Mouse (Mus musculus): ENCODE data around the gene Rps15. TPM values are rescaled to one million over a fixed set of nuclear protein-coding genes. Genes with fewer than 3 reads are reported as not detected.

The Rps15 gene
- total RNA-seq, 4 experiments from 2014 or later = 763 to 919 (median 846) TPM

- DNase-seq (ENCODE audit: low spot score) = no peak
Measured at GRCm38 (mm10) chr10:80288657-80289056, 3.6 kb upstream of the Rps15 start.

GRCm38 (mm10) chr10:80293325-80293724 is 1.1 kb downstream of the Rps15 start:
- DNase-seq (ENCODE audit: low spot score) = no peak

GRCm38 (mm10) chr10:80294311-80294710 is 2.1 kb downstream of the Rps15 start:
- no peak for DNase-seq (ENCODE audit: low spot score)

GRCm38 (mm10) chr10:80294788-80295303 is 2.6 kb downstream of the Rps15 start:
- DNase-seq (ENCODE audit: low spot score) = no peak

GRCm38 (mm10) chr10:80295618-80296425 is 3.6 kb downstream of the Rps15 start, which contains the start of gene Apc2:
TSS of gene Apc2 (plus strand) at chr10:80295977.
- DNase-seq (ENCODE audit: low spot score) = peak; percentile 77

- DNase-seq (ENCODE audit: low spot score) = no peak
Measured at GRCm38 (mm10) chr10:80296824-80297223, 4.6 kb downstream of the Rps15 start.

GRCm38 (mm10) chr10:80297526-80298133 is 5.4 kb downstream of the Rps15 start:
- no peak for DNase-seq (ENCODE audit: low spot score)

- DNase-seq (ENCODE audit: low spot score) = no peak
Measured at GRCm38 (mm10) chr10:80298571-80299281, 6.5 kb downstream of the Rps15 start.

GRCm38 (mm10) chr10:80299301-80299700 is 7.0 kb downstream of the Rps15 start:
- DNase-seq (ENCODE audit: low spot score) = no peak

- no peak for DNase-seq (ENCODE audit: low spot score)
Measured at GRCm38 (mm10) chr10:80299824-80300223, 7.6 kb downstream of the Rps15 start.

- no peak for DNase-seq (ENCODE audit: low spot score)
Measured at GRCm38 (mm10) chr10:80300672-80301181, 8.5 kb downstream of the Rps15 start.

GRCm38 (mm10) chr10:80301256-80302081 is 9.2 kb downstream of the Rps15 start:
- no peak for DNase-seq (ENCODE audit: low spot score)

- no peak for DNase-seq (ENCODE audit: low spot score)
Measured at GRCm38 (mm10) chr10:80302082-80302355, 9.8 kb downstream of the Rps15 start.

GRCm38 (mm10) chr10:80302471-80302881 is 10.2 kb downstream of the Rps15 start:
- peak; percentile 85 for DNase-seq (ENCODE audit: low spot score)

- DNase-seq (ENCODE audit: low spot score) = no peak
Measured at GRCm38 (mm10) chr10:80304458-80304857, 12.2 kb downstream of the Rps15 start.

GRCm38 (mm10) chr10:80304862-80305261 is 12.6 kb downstream of the Rps15 start:
- no peak for DNase-seq (ENCODE audit: low spot score)

- no peak for DNase-seq (ENCODE audit: low spot score)
Measured at GRCm38 (mm10) chr10:80311560-80311959, 19.3 kb downstream of the Rps15 start.

- no peak for DNase-seq (ENCODE audit: low spot score)
Measured at GRCm38 (mm10) chr10:80312586-80313504, 20.6 kb downstream of the Rps15 start.

GRCm38 (mm10) chr10:80313627-80314201 is 21.5 kb downstream of the Rps15 start:
- no peak for DNase-seq (ENCODE audit: low spot score)

- no peak for DNase-seq (ENCODE audit: low spot score)
Measured at GRCm38 (mm10) chr10:80314494-80315001, 22.3 kb downstream of the Rps15 start.

Data from heart, adult 8-10 months (tissue).